Comparison of ENCODE assay signal across 8 mouse cellular contexts in the genomic region with DNA sequence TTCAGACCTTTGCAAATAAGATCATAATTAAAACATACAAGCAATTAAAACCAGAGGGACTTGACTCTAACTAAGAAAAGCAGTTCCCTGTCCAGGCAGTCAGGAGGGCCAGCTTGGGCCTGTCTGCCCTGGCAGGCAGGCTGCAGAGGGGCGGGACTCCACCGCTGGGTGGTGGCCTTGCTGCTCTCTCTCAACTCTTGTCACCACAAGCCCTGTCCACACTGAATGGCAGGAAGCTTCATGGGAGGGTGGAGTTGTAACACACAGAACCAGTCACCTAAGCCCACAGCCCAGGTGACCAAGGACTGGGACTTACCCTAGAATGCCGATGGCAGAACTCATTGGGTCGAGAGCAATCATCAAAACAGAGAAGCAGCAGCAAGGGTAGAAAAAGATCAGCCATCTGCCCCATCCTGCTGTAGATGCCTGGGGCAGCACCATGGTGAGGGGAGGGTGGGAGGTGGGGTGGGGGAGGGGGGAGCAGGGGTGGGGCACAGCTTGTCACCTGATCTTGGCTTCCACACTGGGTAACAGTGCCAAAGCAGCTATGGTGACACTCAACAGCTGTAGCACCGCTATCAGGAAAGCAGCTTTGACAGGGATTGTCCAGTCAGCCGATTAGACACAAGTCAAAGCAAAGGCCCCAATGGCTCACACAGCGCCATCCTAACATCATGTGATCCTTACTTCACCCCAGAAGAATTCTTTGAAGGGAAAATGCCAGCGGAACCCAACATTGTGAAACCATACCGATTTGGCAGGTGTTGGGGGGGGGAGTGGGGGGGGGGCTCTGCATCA. TPM values are rescaled to one million over a fixed set of nuclear protein-coding genes. Genes with fewer than 3 reads are reported as not detected.
DNase-seq lines count a peak whose midpoint lies in the region; ATAC-seq lines count a peak whose summit lies in the region.
"Had no signal": no experiment of that assay in that cellular context is flagged by ENCODE, and none has a peak within 500 bp of the region (broad histone marks: within the 10 kb centered on the region; RNA-seq: fewer than 3 reads in every experiment).

No protein-coding gene starts in this region.

- peaks cover 53% of the 10 kb centered on the region for H3K4me1 ChIP-seq in heart, embryonic 13.5 days

- H3K27me3 ChIP-seq in heart, embryonic 13.5 days (replicated peaks): peaks cover 39% of the 10 kb centered on the region

- H3K9ac ChIP-seq in heart, embryonic 13.5 days: peak overlapping the region; percentile 89
- H3K9ac ChIP-seq: liver, embryonic 15.5 days had no signal

- peak overlapping the region; percentile 82 for H3K4me2 ChIP-seq in heart, embryonic 13.5 days
- H3K4me2 ChIP-seq: liver, embryonic 15.5 days had no signal

- no peaks in the 10 kb centered on the region for H3K9me3 ChIP-seq in heart, embryonic 13.5 days
- H3K9me3 ChIP-seq: liver, embryonic 15.5 days had no signal

- 16% methylated on average over 9 of the region's 9 CpGs for WGBS in heart, embryonic 13.5 days

- peaks cover 12% of the 10 kb centered on the region for H3K36me3 ChIP-seq in heart, embryonic 13.5 days
- H3K36me3 ChIP-seq: liver, embryonic 15.5 days had no signal

- peak overlapping the region; percentile 75 for H3K4me3 ChIP-seq in heart, embryonic 13.5 days
- H3K4me3 ChIP-seq: liver, embryonic 15.5 days had no signal

- ATAC-seq in heart, embryonic 13.5 days (ENCODE audit: extremely low read depth, insufficient number of reproducible peaks, low FRiP score, low TSS enrichment): peak; percentile 59

- H3K27ac ChIP-seq in heart, embryonic 13.5 days (replicated peaks): peak overlapping the region; percentile 78
- H3K27ac ChIP-seq: liver, embryonic 15.5 days had no signal

- DNase-seq in MN1 (ENCODE audit: low spot score): peak; percentile 76
- DNase-seq in adrenal gland, postnatal 14 days: peak; percentile 74
- peak; percentile 72 to 89 for DNase-seq in kidney, postnatal 25 days
- DNase-seq in retina, postnatal 7 days (ENCODE audit: low read depth, low spot score): peak; percentile 49
- no peak for DNase-seq in layer of hippocampus, postnatal 14 days (ENCODE audit: low spot score in 2 of 2)
- no peak for DNase-seq in spleen, postnatal 14 days (ENCODE audit: low spot score in 2 of 2)

RNA-seq across cellular contexts. Expression of gene Gas6, which starts 1.9 kb away (rescaled TPM):
- total RNA-seq in adrenal gland, postnatal 14 days (2021): 76.0 and 81.6 TPM in 2 replicates
- polyA plus RNA-seq in heart, embryonic 13.5 days (2015; fragmentation: Nextera tagmentation; extraction: Ambion mirVana): 101 and 110 TPM in 2 replicates
- total RNA-seq in layer of hippocampus, postnatal 14 days (2021): 100 to 1,000 TPM; 104 to 115 TPM

RNA-seq across cellular contexts. Expression of gene Tmem255b, which starts 57.4 kb away (rescaled TPM):
- total RNA-seq in adrenal gland, postnatal 14 days (2021): 3.1 and 3.6 TPM in 2 replicates
- 0.62 and 0.71 TPM in 2 replicates for polyA plus RNA-seq in heart, embryonic 13.5 days (2015; fragmentation: Nextera tagmentation; extraction: Ambion mirVana)
- 1 to 10 TPM; 7.3 to 8.4 TPM for total RNA-seq in layer of hippocampus, postnatal 14 days (2021)
- polyA plus RNA-seq: liver, embryonic 15.5 days had no signal

Comparison
In these comparisons a context has a peak if more than half of its experiments do, and no peak if none do; other contexts are left out.
1. DNase-seq: peak in MN1 (single experiment), adrenal gland, postnatal 14 days (single experiment), kidney, postnatal 25 days (2 of 2) and retina, postnatal 7 days (single experiment); none in layer of hippocampus, postnatal 14 days (0 of 2) and spleen, postnatal 14 days (0 of 2).